16 mouse cellular contexts compared by ENCODE assay signal in genomic region chr2:152247213-152247612, GRCm38 (mm10).
"Had no signal": no experiment of that assay in that cellular context is flagged by ENCODE, and none has a peak within 500 bp of the region (broad histone marks: within the 10 kb centered on the region; RNA-seq: fewer than 3 reads in every experiment).

No protein-coding gene starts in this region.

- H3K4me2 ChIP-seq: neural tube, embryonic 13.5 days; neural tube, embryonic 15.5 days; stomach, embryonic 15.5 days had no signal

- H3K27ac ChIP-seq: neural tube, embryonic 13.5 days; neural tube, embryonic 15.5 days; stomach, embryonic 15.5 days; stomach, postnatal 0 days had no signal

- H3K4me3 ChIP-seq: neural tube, embryonic 13.5 days; neural tube, embryonic 15.5 days; stomach, embryonic 15.5 days had no signal

- H3K9ac ChIP-seq: neural tube, embryonic 13.5 days; neural tube, embryonic 15.5 days; stomach, embryonic 15.5 days had no signal

- H3K27me3 ChIP-seq: neural tube, embryonic 13.5 days; neural tube, embryonic 15.5 days; stomach, embryonic 15.5 days had no signal

- H3K4me1 ChIP-seq: neural tube, embryonic 13.5 days; neural tube, embryonic 15.5 days had no signal

- DNase-seq: retina, postnatal 1 day; right cerebral cortex, adult 18-20 months; right cerebral cortex, postnatal 14 days; right cerebral cortex, postnatal 25 days; right cerebral cortex, postnatal 4 days; spleen, adult 18-20 months; thymus, adult 18-20 months; thymus, adult 2 months; thymus, postnatal 14 days; thymus, postnatal 25 days; thymus, postnatal 36 days; thymus, postnatal 4 days had no signal

- H3K9me3 ChIP-seq: neural tube, embryonic 13.5 days; neural tube, embryonic 15.5 days; stomach, embryonic 15.5 days had no signal
